Comparison of ENCODE assay signal across 10 mouse cellular contexts in the genomic region with DNA sequence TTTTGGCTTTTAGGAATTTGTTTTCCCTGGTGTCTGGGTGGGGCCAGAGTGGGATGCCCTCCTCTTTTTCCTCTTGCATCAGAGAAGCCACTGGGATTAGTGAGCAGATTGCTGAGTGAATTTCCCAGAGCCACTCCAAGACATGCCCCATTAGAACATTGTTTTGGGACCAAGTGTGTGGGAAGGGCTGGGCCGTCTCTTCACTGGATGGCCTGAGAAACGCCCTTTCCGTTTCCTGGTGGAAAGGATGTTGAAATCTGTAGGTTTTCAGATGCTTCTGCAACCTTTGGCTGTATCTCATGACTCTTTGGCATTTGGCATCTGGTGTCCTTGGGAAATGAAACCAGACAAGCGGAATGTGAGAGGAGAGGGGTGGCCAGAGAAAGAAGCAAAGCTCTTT. TPM values are rescaled to one million over a fixed set of nuclear protein-coding genes. Genes with fewer than 3 reads are reported as not detected.
DNase-seq lines count a peak whose midpoint lies in the region; ATAC-seq lines count a peak whose summit lies in the region.
"Had no signal": no experiment of that assay in that cellular context is flagged by ENCODE, and none has a peak within 500 bp of the region (broad histone marks: within the 10 kb centered on the region; RNA-seq: fewer than 3 reads in every experiment).

No protein-coding gene starts in this region.

- peak; percentile 54 for DNase-seq in kidney, adult 9 months
- peak; percentile 55 for DNase-seq in heart, postnatal 4 days
- peak; percentile 51 for DNase-seq in lung, postnatal 4 days
- DNase-seq in frontal cortex, postnatal 14 days (ENCODE audit: low spot score in 2 of 2) = no peak
- no peak for DNase-seq in right cerebral cortex, postnatal 4 days
- DNase-seq: thymus, postnatal 4 days had no signal

- peaks cover 41% of the 10 kb centered on the region for H3K4me1 ChIP-seq in kidney, embryonic 16.5 days (ENCODE audit: insufficient read depth, low read length)
- peaks cover 47% of the 10 kb centered on the region for H3K4me1 ChIP-seq in brown adipose tissue, adult 24 weeks (ENCODE audit: control insufficient read depth, insufficient read depth, insufficient read length, low read length)

- no peak overlapping the region for H3K4me3 ChIP-seq in kidney, embryonic 16.5 days (ENCODE audit: low read length)
- peak overlapping the region; percentile 29; the same call in 1 of the 2 replicates for H3K4me3 ChIP-seq in brown adipose tissue, adult 24 weeks (ENCODE audit: insufficient read depth, low read depth, low read length)
- H3K4me3 ChIP-seq: erythroblast, embryonic 14.5 days had no signal

- no peaks in the 10 kb centered on the region for H3K27me3 ChIP-seq in kidney, embryonic 16.5 days (ENCODE audit: insufficient read depth, low read length)

- no peak overlapping the region for H3K4me2 ChIP-seq in kidney, embryonic 16.5 days (replicated peaks; ENCODE audit: low read depth, low read length)

- WGBS in kidney, embryonic 16.5 days = 58% methylated on average over 4 of the region's 4 CpGs

- no peaks in the 10 kb centered on the region for H3K36me3 ChIP-seq in kidney, embryonic 16.5 days (ENCODE audit: insufficient read depth, low read length)

- H3K9me3 ChIP-seq in kidney, embryonic 16.5 days (ENCODE audit: low read length) = no peaks in the 10 kb centered on the region

- ATAC-seq in kidney, embryonic 16.5 days (ENCODE audit: low FRiP score, low TSS enrichment) = no peak
- no peak for ATAC-seq in activated CD4-positive, CD25-positive, alpha-beta regulatory T cell, adult 4 months

- H3K9ac ChIP-seq in kidney, embryonic 16.5 days (replicated peaks; ENCODE audit: low read length) = no peak overlapping the region

- no peak overlapping the region for H3K27ac ChIP-seq in kidney, embryonic 16.5 days (ENCODE audit: low read length)
- H3K27ac ChIP-seq in brown adipose tissue, adult 24 weeks (replicated peaks; ENCODE audit: low read depth, low read length) = peak overlapping the region; percentile 66

RNA-seq across cellular contexts. Expression of gene Daam1, which starts 54.8 kb away (rescaled TPM):
- polyA plus RNA-seq in kidney, embryonic 16.5 days (2015; fragmentation: Nextera tagmentation; extraction: Ambion mirVana) = 8.6 and 10.0 TPM in 2 replicates
- 8.3 and 11.1 TPM in 2 replicates for polyA plus RNA-seq in brown adipose tissue, adult 24 weeks (2012; ENCODE audit: insufficient read depth, insufficient read length, missing spikeins)
- 10 to 100 TPM; 88.8 to 92.1 TPM for total RNA-seq in heart, postnatal 4 days (2021)
- 1 to 10 TPM; 1.9 to 2.0 TPM for polyA plus RNA-seq in activated CD4-positive, CD25-positive, alpha-beta regulatory T cell, adult 4 months (2017; shearing (Covaris generic))

Comparison
In these comparisons a context has a peak if more than half of its experiments do, and no peak if none do; other contexts are left out.
1. DNase-seq: peak in kidney, adult 9 months (single experiment), heart, postnatal 4 days (single experiment) and lung, postnatal 4 days (2 of 2); none in frontal cortex, postnatal 14 days (0 of 2) and right cerebral cortex, postnatal 4 days (single experiment).